Mouse (Mus musculus) gastrocnemius, adult 8-10 months (tissue): ENCODE measurements around the gene Phb2. TPM values are rescaled to one million over a fixed set of nuclear protein-coding genes. Genes with fewer than 3 reads are reported as not detected.

Source experiments
- DNase-seq, 2 experiments: peaks; one replicate each; pipeline ENCODE4 v3.0.0; 2022; ENCODE audit warnings: low spot score in 2 of 2
- total RNA-seq, 4 experiments: library from RNA; stranded (reverse); gene quantifications; 2 replicates each; pipeline ENCODE4 v1.2.4; 2022

The Phb2 gene
- total RNA-seq, 4 experiments from 2014 or later: 140 to 157 (median 153) TPM

- DNase-seq: no peak
These were observed 21.6 kb upstream of the Phb2 start for GRCm38 (mm10) chr6:124690517-124690916.

- no peak for DNase-seq
These were observed 18.7 kb upstream of the Phb2 start for GRCm38 (mm10) chr6:124693243-124693981.

- peak in 1 of 2 experiments; percentile 14 for DNase-seq
These were observed 17.8 kb upstream of the Phb2 start for GRCm38 (mm10) chr6:124694166-124694955.

- no peak for DNase-seq
These were observed 15.5 kb upstream of the Phb2 start for GRCm38 (mm10) chr6:124696441-124697150.

GRCm38 (mm10) chr6:124698751-124699150, 13.4 kb upstream of the Phb2 start:
- DNase-seq: no peak

GRCm38 (mm10) chr6:124699366-124699765, 12.8 kb upstream of the Phb2 start:
- DNase-seq: no peak

- peak; percentile 63 to 77 for DNase-seq
These were observed 12.1 kb upstream of the Phb2 start for GRCm38 (mm10) chr6:124699962-124700610.

- DNase-seq: no peak
These were observed 10.8 kb upstream of the Phb2 start for GRCm38 (mm10) chr6:124701338-124701737.

GRCm38 (mm10) chr6:124702102-124702783, 9.9 kb upstream of the Phb2 start:
- DNase-seq: no peak

- DNase-seq: peak; percentile 35 to 48
These were observed 9.4 kb upstream of the Phb2 start for GRCm38 (mm10) chr6:124702784-124703103.

- no peak for DNase-seq
These were observed 8.3 kb upstream of the Phb2 start for GRCm38 (mm10) chr6:124703789-124704188.

GRCm38 (mm10) chr6:124704417-124704816, 7.7 kb upstream of the Phb2 start:
- no peak for DNase-seq

GRCm38 (mm10) chr6:124706061-124706627, 6.0 kb upstream of the Phb2 start:
- no peak for DNase-seq

GRCm38 (mm10) chr6:124708289-124708889, 3.7 kb upstream of the Phb2 start:
- DNase-seq: no peak

GRCm38 (mm10) chr6:124712918-124713317, 782 bp downstream of the Phb2 start:
- no peak for DNase-seq

- DNase-seq: no peak
These were observed 4.8 kb downstream of the Phb2 start for GRCm38 (mm10) chr6:124716864-124717490.

GRCm38 (mm10) chr6:124717968-124718367, 5.8 kb downstream of the Phb2 start:
- DNase-seq: no peak

- DNase-seq: no peak
These were observed 6.6 kb downstream of the Phb2 start for GRCm38 (mm10) chr6:124718703-124719102.

GRCm38 (mm10) chr6:124719354-124719978, 7.3 kb downstream of the Phb2 start:
- no peak for DNase-seq
